Mouse (Mus musculus): Measurements from ENCODE around the gene Cpsf7.

Gene Cpsf7

GRCm38 (mm10) chr19:10525106-10525901, at the start of gene Cpsf7:
Gene Cpsf7 (plus strand): TSS chr19:10525266.
- peak; percentile 66 for DNase-seq (ENCODE audit: extremely low spot score, low read depth, low spot score)

DNA sequence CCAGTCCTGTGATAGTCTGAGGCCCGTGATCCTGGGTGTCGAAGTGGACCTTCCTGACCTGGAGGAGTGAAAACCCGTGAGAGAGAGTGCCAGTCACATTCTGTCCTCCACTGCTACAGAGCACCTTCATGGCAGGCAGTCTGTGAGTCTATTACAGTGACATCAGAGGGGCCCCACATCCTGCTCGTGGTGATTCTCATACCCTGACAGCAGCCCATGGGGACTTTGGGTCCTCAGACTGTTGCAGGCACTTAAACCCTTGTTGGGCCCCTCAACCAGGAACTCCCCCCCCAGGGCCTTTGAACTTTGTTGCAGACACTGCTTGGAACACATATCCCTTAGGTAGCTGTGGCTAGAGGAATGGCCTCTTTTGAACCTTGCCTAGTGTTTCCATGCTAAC, 45.5 kb upstream of the Cpsf7 start:
- no peak for DNase-seq (ENCODE audit: extremely low spot score, low read depth, low spot score)

- DNase-seq (ENCODE audit: extremely low spot score, low read depth, low spot score): no peak
Measured at GRCm38 (mm10) chr19:10482703-10483102, 42.4 kb upstream of the Cpsf7 start, which contains the start of gene Ppp1r32. Gene Ppp1r32 (minus strand): TSS chr19:10482928.

- peak; percentile 64 for DNase-seq (ENCODE audit: extremely low spot score, low read depth, low spot score)
Measured at GRCm38 (mm10) chr19:10486264-10486738, 38.8 kb upstream of the Cpsf7 start.

DNA sequence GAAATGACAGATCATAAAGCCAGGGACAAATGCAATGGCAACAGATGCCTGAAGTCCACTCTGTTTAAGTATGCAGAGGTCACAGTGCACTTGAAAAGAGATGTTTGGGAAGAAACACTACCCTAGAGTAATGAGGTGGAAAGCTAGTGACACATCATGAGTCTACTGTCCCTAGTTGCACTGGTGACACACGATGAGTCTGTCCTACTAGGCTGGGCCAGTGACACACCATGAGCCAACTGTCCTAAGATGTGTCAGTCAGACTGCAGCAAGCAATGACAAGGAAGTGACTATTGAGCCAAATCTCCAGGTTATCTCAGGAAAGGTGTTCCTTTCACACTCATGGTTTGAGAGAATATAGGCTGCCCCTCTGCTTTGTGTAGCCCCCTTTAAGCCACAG, 29.4 kb upstream of the Cpsf7 start:
- no peak for DNase-seq (ENCODE audit: extremely low spot score, low read depth, low spot score)

DNA sequence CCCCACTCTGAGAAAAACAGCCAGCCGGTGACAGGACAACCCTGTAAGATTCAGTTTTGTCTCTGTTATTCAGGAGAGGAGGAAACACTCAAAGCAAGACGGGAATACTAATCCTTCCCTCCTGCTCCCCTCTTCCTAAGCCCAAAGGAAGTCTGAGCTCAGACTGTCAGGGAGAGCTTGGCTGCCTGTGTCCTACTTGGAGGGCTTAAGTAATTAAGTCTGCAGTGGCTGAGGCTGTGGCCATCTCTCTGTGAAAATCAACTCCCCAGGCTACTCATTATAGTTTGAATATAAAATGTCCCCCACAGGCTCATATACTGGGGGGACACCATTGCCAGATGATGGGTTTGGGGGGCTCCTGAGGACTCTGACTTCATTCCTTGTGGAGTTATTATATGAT, 28.1 kb upstream of the Cpsf7 start:
- no peak for DNase-seq (ENCODE audit: extremely low spot score, low read depth, low spot score)

GRCm38 (mm10) chr19:10497512-10498160, 27.4 kb upstream of the Cpsf7 start:
- DNase-seq (ENCODE audit: extremely low spot score, low read depth, low spot score): no peak

GRCm38 (mm10) chr19:10500581-10500980, 24.5 kb upstream of the Cpsf7 start:
- DNase-seq (ENCODE audit: extremely low spot score, low read depth, low spot score): no peak

GRCm38 (mm10) chr19:10502571-10502970, 22.5 kb upstream of the Cpsf7 start:
- DNase-seq (ENCODE audit: extremely low spot score, low read depth, low spot score): no peak

DNA sequence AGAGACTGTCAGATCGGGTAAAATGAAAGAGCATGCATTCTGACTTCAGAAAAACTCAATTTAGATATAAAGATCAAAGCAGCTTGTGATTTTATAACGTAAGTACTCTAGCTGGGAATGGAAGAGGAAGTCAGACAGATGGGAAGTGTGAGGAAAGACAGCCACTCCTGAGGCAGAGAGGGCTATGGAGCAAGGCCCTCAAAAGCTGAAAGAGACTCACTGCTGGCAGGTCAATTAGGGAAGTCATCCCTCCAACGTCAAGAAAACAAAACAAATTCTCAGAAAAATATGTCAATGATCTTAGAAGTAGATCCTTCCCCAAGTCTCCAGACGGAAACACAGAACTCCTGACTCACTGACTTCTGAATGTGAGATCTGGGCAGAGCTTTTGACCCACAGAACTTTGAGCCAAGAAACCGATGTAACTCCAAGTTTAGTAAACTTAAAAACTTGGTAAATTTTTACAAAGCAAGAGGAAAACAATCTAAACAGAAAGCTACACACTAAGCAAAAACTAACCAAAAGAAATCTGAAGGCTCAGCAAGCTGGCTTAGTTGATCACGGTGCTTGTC, 14.2 kb upstream of the Cpsf7 start:
- no peak for DNase-seq (ENCODE audit: extremely low spot score, low read depth, low spot score)

DNA sequence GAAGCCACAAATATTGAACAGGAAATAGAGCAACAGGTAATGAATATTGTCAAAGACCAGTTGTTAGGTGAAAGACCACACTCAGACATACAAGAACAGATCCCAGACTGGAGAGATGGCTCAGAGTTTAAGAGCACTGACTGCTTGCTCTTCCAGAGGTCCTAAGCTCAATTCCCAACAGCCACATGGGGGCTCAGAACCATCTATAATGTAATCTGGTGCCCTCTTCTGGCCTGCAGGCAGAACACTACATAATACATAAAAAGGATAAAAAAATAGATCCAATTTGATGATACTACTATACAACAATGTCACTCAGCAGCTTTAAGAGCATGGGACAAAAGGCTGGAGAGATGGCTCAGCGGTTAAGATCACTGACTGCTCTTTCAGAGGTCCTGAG, 4.7 kb upstream of the Cpsf7 start:
- no peak for DNase-seq (ENCODE audit: extremely low spot score, low read depth, low spot score)

GRCm38 (mm10) chr19:10521926-10522325, 3.1 kb upstream of the Cpsf7 start:
- DNase-seq (ENCODE audit: extremely low spot score, low read depth, low spot score): no peak

DNA sequence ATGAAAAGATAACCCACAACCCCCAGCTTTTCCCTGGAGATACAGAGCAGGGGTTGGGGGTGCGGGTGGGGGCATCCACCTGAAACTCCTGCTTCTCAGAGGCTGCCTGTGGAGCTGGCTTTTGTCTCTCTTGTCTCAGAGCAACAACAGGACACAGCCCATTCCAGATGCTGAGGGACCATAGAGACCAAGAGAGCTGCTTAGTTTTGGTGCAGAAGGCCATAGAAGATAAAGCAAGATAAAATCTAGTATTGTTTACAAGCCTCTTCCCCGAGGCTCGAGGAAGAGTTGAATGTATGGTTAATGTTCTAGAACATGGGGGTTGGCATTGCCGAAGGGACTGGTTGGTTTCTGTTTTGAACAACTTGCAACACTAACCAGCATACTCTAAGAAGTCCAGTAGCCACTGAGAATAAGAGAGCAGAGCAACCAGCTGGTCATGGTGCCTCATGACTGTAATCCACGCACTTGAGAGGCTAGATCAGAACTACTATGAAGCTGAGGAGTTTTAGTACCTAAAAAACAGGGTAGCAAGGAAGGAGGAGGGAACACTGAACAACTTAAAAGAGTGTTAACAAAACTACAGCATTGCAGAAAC, 1.5 kb upstream of the Cpsf7 start:
- no peak for DNase-seq (ENCODE audit: extremely low spot score, low read depth, low spot score)

GRCm38 (mm10) chr19:10524784-10525105, 321 bp upstream of the Cpsf7 start:
- DNase-seq (ENCODE audit: extremely low spot score, low read depth, low spot score): no peak

DNA sequence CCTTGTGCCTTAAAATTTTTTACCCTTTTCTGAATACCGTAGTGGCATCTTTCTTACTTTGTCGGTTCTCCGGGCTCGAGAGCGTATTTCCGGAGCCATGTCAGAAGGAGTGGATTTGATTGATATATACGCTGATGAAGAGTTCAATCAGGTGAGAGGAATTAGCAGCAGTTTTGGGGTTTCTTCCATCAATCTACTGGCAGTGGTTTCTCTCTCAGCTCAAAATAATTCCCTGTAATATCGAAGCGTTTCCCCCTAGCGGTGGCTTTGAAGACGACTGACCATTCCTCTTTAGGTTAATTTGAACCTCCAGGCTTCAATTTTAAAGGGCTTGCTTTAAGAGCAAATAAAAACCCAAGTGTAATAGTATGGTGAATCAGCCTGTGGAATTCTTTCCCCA, 844 bp downstream of the Cpsf7 start, which contains the start of gene Sdhaf2:
Gene Sdhaf2, minus strand, starts transcription at position 233 of the 400 bp plus-strand sequence.
- peak; percentile 35 for DNase-seq (ENCODE audit: extremely low spot score, low read depth, low spot score)

DNA sequence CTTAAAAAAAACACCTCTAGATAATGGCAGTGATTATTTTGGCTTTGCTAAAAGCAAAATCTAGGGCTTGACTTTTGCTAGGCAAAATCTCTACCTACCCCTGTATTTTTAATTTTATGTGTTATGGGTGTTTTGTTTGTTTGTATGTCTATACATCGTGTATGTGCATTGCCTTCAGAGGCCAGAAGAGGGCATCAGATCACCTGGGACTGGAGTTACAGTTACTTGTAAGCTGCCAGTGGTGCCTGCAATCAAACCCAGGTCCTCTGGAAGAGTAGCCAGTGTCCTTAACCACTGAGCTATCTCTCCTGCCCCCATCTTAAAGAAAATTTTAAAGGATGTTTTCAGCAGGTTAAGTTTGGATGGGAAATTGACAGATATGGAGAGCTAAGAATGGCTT, 5.0 kb downstream of the Cpsf7 start:
- no peak for DNase-seq (ENCODE audit: extremely low spot score, low read depth, low spot score)

GRCm38 (mm10) chr19:10539454-10539853, 14.4 kb downstream of the Cpsf7 start:
- no peak for DNase-seq (ENCODE audit: extremely low spot score, low read depth, low spot score)

- no peak for DNase-seq (ENCODE audit: extremely low spot score, low read depth, low spot score)
Measured at GRCm38 (mm10) chr19:10555624-10556510, 30.8 kb downstream of the Cpsf7 start, which contains the start of gene Tmem216. Gene Tmem216 (minus strand): TSS chr19:10556238.

DNA sequence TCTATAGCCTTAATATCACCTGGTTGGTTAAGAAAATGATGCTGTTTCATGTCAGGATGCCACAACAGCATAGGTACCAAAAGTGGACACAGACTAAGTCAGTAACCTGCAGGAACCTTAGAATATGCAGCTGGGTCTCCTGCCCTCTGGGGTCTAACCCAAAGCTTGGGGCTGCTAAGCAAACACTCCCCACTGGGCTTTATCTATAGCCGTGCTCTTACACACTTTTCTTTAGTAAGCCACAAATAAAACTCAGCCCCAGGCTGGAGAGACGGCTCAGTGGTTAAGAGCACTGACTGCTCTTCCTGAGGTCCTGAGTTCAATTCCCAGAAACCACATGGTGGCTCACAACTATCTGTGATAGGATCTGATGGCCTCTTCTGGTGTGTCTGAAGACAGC, 31.9 kb downstream of the Cpsf7 start:
- DNase-seq (ENCODE audit: extremely low spot score, low read depth, low spot score): no peak

DNA sequence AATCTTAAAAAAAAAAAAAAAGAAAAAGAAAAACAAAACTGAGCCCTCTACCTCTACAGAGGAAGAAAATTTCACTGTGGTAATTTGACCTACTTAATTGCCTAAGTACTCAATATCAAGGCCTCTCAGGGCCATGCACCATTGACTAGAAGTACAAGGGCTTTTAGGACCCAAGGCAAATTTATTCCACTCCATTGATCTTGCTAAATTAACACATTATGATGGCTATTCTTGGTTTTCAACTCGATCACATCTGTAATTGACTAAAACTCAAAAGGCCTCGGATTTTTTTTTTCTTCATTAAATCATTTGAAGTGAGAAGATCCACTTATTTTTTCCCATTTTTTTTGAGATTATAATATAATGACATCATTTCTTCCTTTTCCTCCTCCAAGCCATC, 32.4 kb downstream of the Cpsf7 start:
- DNase-seq (ENCODE audit: extremely low spot score, low read depth, low spot score): no peak
